In genomic region chr19:56100131-56100872, GRCm38 (mm10) we compare ENCODE assay signal across 16 mouse cellular contexts.
DNase-seq lines count a peak whose midpoint lies in the region; ATAC-seq and TF ChIP-seq lines count a peak whose summit lies in the region.
"Had no signal": no experiment of that assay in that cellular context is flagged by ENCODE, and none has a peak within 500 bp of the region (broad histone marks: within the 10 kb centered on the region; RNA-seq: fewer than 3 reads in every experiment).

No protein-coding gene starts in this region.

- H3K4me3 ChIP-seq in liver, postnatal 0 days (ENCODE audit: low read depth, low read length), result no peak overlapping the region
- no peak overlapping the region for H3K4me3 ChIP-seq in liver, embryonic 11.5 days (ENCODE audit: low read depth, low read length)
- H3K4me3 ChIP-seq in ES-E14 (ENCODE audit: insufficient read depth in 1 of 2, low read depth in 1 of 2, low read length in 2 of 2, poor library complexity in 1 of 2, severe bottlenecking in 1 of 2), result no peak overlapping the region
- H3K4me3 ChIP-seq in embryonic fibroblast, embryonic 13.5 days (ENCODE audit: insufficient read depth, low read length), result no peak overlapping the region
- H3K4me3 ChIP-seq in midbrain, embryonic 16.5 days (ENCODE audit: low read depth, low read length), result no peak overlapping the region
- H3K4me3 ChIP-seq: hindbrain, embryonic 15.5 days; liver, embryonic 13.5 days; midbrain, embryonic 15.5 days; neural tube, embryonic 12.5 days had no signal

- no peak overlapping the region for H3K27ac ChIP-seq in liver, postnatal 0 days (ENCODE audit: low read depth)
- H3K27ac ChIP-seq in liver, embryonic 11.5 days (ENCODE audit: low read depth, low read length), result no peak overlapping the region
- no peak overlapping the region for H3K27ac ChIP-seq in ES-E14 (ENCODE audit: insufficient read depth, low read depth, low read length, poor library complexity, severe bottlenecking)
- no peak overlapping the region for H3K27ac ChIP-seq in embryonic fibroblast, embryonic 13.5 days (ENCODE audit: insufficient read depth, low read length)
- H3K27ac ChIP-seq in midbrain, embryonic 16.5 days (ENCODE audit: low read length), result no peak overlapping the region
- H3K27ac ChIP-seq: hindbrain, embryonic 15.5 days; liver, embryonic 13.5 days; midbrain, embryonic 15.5 days; neural tube, embryonic 12.5 days had no signal

- H3K9ac ChIP-seq in liver, postnatal 0 days (replicated peaks), result no peak overlapping the region
- no peak overlapping the region for H3K9ac ChIP-seq in liver, embryonic 11.5 days (ENCODE audit: low read depth, low read length)
- no peak overlapping the region for H3K9ac ChIP-seq in ES-E14 (ENCODE audit: insufficient read depth, low read depth, low read length, poor library complexity, severe bottlenecking)
- H3K9ac ChIP-seq in midbrain, embryonic 16.5 days (ENCODE audit: low read depth, low read length), result no peak overlapping the region
- H3K9ac ChIP-seq: hindbrain, embryonic 15.5 days; liver, embryonic 13.5 days; midbrain, embryonic 15.5 days; neural tube, embryonic 12.5 days had no signal

- 62% methylated on average over 4 of the region's 4 CpGs for WGBS in liver, postnatal 0 days (ENCODE audit: insufficient replicate concordance)
- WGBS in liver, embryonic 11.5 days, result 63% methylated on average over 4 of the region's 4 CpGs
- WGBS in midbrain, embryonic 16.5 days, result 70% methylated on average over 4 of the region's 4 CpGs

- H3K4me1 ChIP-seq in liver, postnatal 0 days (ENCODE audit: insufficient read depth), result no peaks in the 10 kb centered on the region
- H3K4me1 ChIP-seq in liver, embryonic 11.5 days (replicated peaks; ENCODE audit: control insufficient read depth, insufficient read depth, low read length), result no peaks in the 10 kb centered on the region
- no peaks in the 10 kb centered on the region for H3K4me1 ChIP-seq in ES-E14 (ENCODE audit: control insufficient read depth in 2 of 2, insufficient read depth in 2 of 2, low read length in 2 of 2, poor library complexity in 1 of 2)
- H3K4me1 ChIP-seq in embryonic fibroblast, embryonic 13.5 days (ENCODE audit: control insufficient read depth, insufficient read depth, low read length), result peaks cover 6% of the 10 kb centered on the region; the same call in 1 of the 2 replicates
- no peaks in the 10 kb centered on the region for H3K4me1 ChIP-seq in midbrain, embryonic 16.5 days (ENCODE audit: control insufficient read depth, insufficient read depth, low read length)
- H3K4me1 ChIP-seq: hindbrain, embryonic 15.5 days; liver, embryonic 13.5 days had no signal

- TF ChIP-seq CTCF in liver, postnatal 0 days (IDR thresholded peaks at IDR 0.05; ENCODE audit: low read depth), result peak; percentile 39
- 0 out of 2 replicates have a peak, but pooled peaks have one; percentile 10 for TF ChIP-seq CTCF in embryonic fibroblast, embryonic 13.5 days (IDR thresholded peaks at IDR 0.05; ENCODE audit: borderline replicate concordance, insufficient read depth, low read length)

- no peak for TF ChIP-seq EP300 in liver, postnatal 0 days (IDR thresholded peaks at IDR 0.05; ENCODE audit: low read depth)

- H3K27me3 ChIP-seq in liver, postnatal 0 days (ENCODE audit: insufficient read depth, low read length), result no peaks in the 10 kb centered on the region
- no peaks in the 10 kb centered on the region for H3K27me3 ChIP-seq in liver, embryonic 11.5 days (replicated peaks; ENCODE audit: control insufficient read depth, insufficient read depth, low read length)
- H3K27me3 ChIP-seq in midbrain, embryonic 16.5 days (ENCODE audit: control insufficient read depth, insufficient read depth, low read depth, low read length), result no peaks in the 10 kb centered on the region
- H3K27me3 ChIP-seq: hindbrain, embryonic 15.5 days; liver, embryonic 13.5 days; midbrain, embryonic 15.5 days had no signal

- no peak for DNase-seq in liver, postnatal 0 days
- DNase-seq in liver, embryonic 11.5 days (ENCODE audit: low spot score), result no peak
- DNase-seq in ES-E14 (ENCODE audit: low read depth, low spot score), result peak; percentile 42
- DNase-seq in testis, postnatal 14 days (ENCODE audit: low spot score), result peak; percentile 10
- no peak for DNase-seq in urinary bladder, postnatal 36 days (ENCODE audit: low spot score in 2 of 2)
- DNase-seq: cerebellum, postnatal 36 days; kidney, postnatal 14 days; liver, embryonic 13.5 days; thymus, postnatal 14 days had no signal

- no peak for TF ChIP-seq POLR2A in embryonic fibroblast, embryonic 13.5 days (IDR thresholded peaks at IDR 0.05; ENCODE audit: low read depth, low read length)

- no peak overlapping the region for H3K4me2 ChIP-seq in liver, postnatal 0 days (ENCODE audit: low read depth, low read length)
- no peak overlapping the region for H3K4me2 ChIP-seq in liver, embryonic 11.5 days
- H3K4me2 ChIP-seq in midbrain, embryonic 16.5 days (ENCODE audit: low read length), result no peak overlapping the region
- H3K4me2 ChIP-seq: hindbrain, embryonic 15.5 days; liver, embryonic 13.5 days; midbrain, embryonic 15.5 days; neural tube, embryonic 12.5 days had no signal

- in situ Hi-C loops in ES-E14 (cut with MboI; ENCODE audit: low sequenced_read_pairs in 2 of 2, unreplicated experiment in 2 of 2), result no loop called here

- H3K36me3 ChIP-seq in liver, postnatal 0 days (replicated peaks; ENCODE audit: insufficient read depth, low read length), result no peaks in the 10 kb centered on the region
- no peaks in the 10 kb centered on the region for H3K36me3 ChIP-seq in liver, embryonic 11.5 days (ENCODE audit: control insufficient read depth, insufficient read depth, low read length)
- no peaks in the 10 kb centered on the region for H3K36me3 ChIP-seq in ES-E14 (ENCODE audit: control insufficient read depth, insufficient read depth, low read length, poor library complexity, severe bottlenecking)
- H3K36me3 ChIP-seq in midbrain, embryonic 16.5 days (ENCODE audit: control insufficient read depth, insufficient read depth, low read length), result no peaks in the 10 kb centered on the region
- H3K36me3 ChIP-seq: G1E; hindbrain, embryonic 15.5 days; liver, embryonic 13.5 days; midbrain, embryonic 15.5 days; neural tube, embryonic 12.5 days had no signal

- no peak for ATAC-seq in liver, postnatal 0 days
- no peak for ATAC-seq in liver, embryonic 11.5 days (replicated peaks; ENCODE audit: low FRiP score)
- no peak for ATAC-seq in midbrain, embryonic 16.5 days
- ATAC-seq: forebrain, embryonic 16.5 days; midbrain, embryonic 15.5 days had no signal

- H3K9me3 ChIP-seq in liver, postnatal 0 days (ENCODE audit: low read length), result peaks cover 9% of the 10 kb centered on the region
- no peaks in the 10 kb centered on the region for H3K9me3 ChIP-seq in liver, embryonic 11.5 days (ENCODE audit: control insufficient read depth, low read length)
- H3K9me3 ChIP-seq in ES-E14 (ENCODE audit: control insufficient read depth, insufficient read depth, low read depth, low read length), result no peaks in the 10 kb centered on the region
- no peaks in the 10 kb centered on the region for H3K9me3 ChIP-seq in midbrain, embryonic 16.5 days (replicated peaks; ENCODE audit: control insufficient read depth, low read length, poor library complexity, severe bottlenecking)
- H3K9me3 ChIP-seq: hindbrain, embryonic 15.5 days; midbrain, embryonic 15.5 days had no signal

TF ChIP-seq in ES-E14, 5 proteins besides CTCF, POLR2A, EP300 and RAD21:
- TF ChIP-seq CHD2 (IDR thresholded peaks at IDR 0.05; ENCODE audit: low read depth, low read length), result no peak
- no peak for TF ChIP-seq MAFK (IDR thresholded peaks at IDR 0.05; ENCODE audit: insufficient read depth, low read depth, low read length)
- peak; percentile 61; the same call in 1 of the 2 replicates for TF ChIP-seq ZNF384 (IDR thresholded peaks at IDR 0.05; ENCODE audit: low read depth, low read length)
- TF ChIP-seq ZC3H11A (IDR thresholded peaks at IDR 0.05; ENCODE audit: borderline replicate concordance, low read depth, low read length), result peak; percentile 90
- no peak for TF ChIP-seq HCFC1 (IDR thresholded peaks at IDR 0.05; ENCODE audit: borderline replicate concordance, insufficient read depth, low read length)

Comparison
In these comparisons a context has a peak if more than half of its experiments do, and no peak if none do; other contexts are left out.
1. DNase-seq: peak in ES-E14 (single experiment) and testis, postnatal 14 days (single experiment); none in liver, postnatal 0 days (single experiment), liver, embryonic 11.5 days (single experiment) and urinary bladder, postnatal 36 days (0 of 2).